In genomic region chr14:79321152-79321551, GRCm38 (mm10) we compare ENCODE assay signal across 8 mouse cellular contexts. TPM values are rescaled to one million over a fixed set of nuclear protein-coding genes. Genes with fewer than 3 reads are reported as not detected.
DNase-seq lines count a peak whose midpoint lies in the region; ATAC-seq and TF ChIP-seq lines count a peak whose summit lies in the region.

No protein-coding gene starts in this region.

- ATAC-seq in hindbrain, embryonic 12.5 days (ENCODE audit: low FRiP score) = 0 out of 2 replicates have a peak, but pooled peaks have one; percentile 40

- H3K4me1 ChIP-seq in spleen, adult 2 months (ENCODE audit: control insufficient read depth, insufficient read depth, insufficient read length) = no peaks in the 10 kb centered on the region
- H3K4me1 ChIP-seq in cortical plate, adult 2 months (ENCODE audit: control insufficient read depth, insufficient read depth, low read length) = no peaks in the 10 kb centered on the region
- no peaks in the 10 kb centered on the region for H3K4me1 ChIP-seq in hindbrain, embryonic 12.5 days
- H3K4me1 ChIP-seq in liver, adult 2 months (ENCODE audit: control insufficient read depth, insufficient read depth, low read length) = no peaks in the 10 kb centered on the region

- TF ChIP-seq CTCF in spleen, adult 2 months (IDR thresholded peaks at IDR 0.05; ENCODE audit: extremely low read depth, insufficient read depth, insufficient read length, insufficient replicate concordance) = peak; percentile 27; the same call in 1 of the 2 replicates
- TF ChIP-seq CTCF in cortical plate, adult 2 months (IDR thresholded peaks at IDR 0.05; ENCODE audit: extremely low read depth, insufficient read depth, low read length) = peak; percentile 50
- peak; percentile 21; the same call in 1 of the 2 replicates for TF ChIP-seq CTCF in liver, adult 2 months (IDR thresholded peaks at IDR 0.05; ENCODE audit: low read depth, low read length)

- H3K27me3 ChIP-seq in spleen, adult 2 months (ENCODE audit: control insufficient read depth, insufficient read depth, low read length) = no peaks in the 10 kb centered on the region
- H3K27me3 ChIP-seq in hindbrain, embryonic 12.5 days = no peaks in the 10 kb centered on the region
- H3K27me3 ChIP-seq in liver, adult 2 months (ENCODE audit: control insufficient read depth, insufficient read depth, low read length) = no peaks in the 10 kb centered on the region

- H3K79me2 ChIP-seq in liver, adult 2 months (ENCODE audit: control insufficient read depth, insufficient read depth, low read length) = no peaks in the 10 kb centered on the region

- no peaks in the 10 kb centered on the region for H3K36me3 ChIP-seq in spleen, adult 2 months (ENCODE audit: control insufficient read depth, insufficient read depth, low read length)
- H3K36me3 ChIP-seq in hindbrain, embryonic 12.5 days = no peaks in the 10 kb centered on the region
- no peaks in the 10 kb centered on the region for H3K36me3 ChIP-seq in liver, adult 2 months (ENCODE audit: control insufficient read depth, insufficient read depth, low read length)

- no peak overlapping the region for H3K9ac ChIP-seq in hindbrain, embryonic 12.5 days
- no peak overlapping the region for H3K9ac ChIP-seq in liver, adult 2 months (ENCODE audit: low read depth, low read length)

- no peak for TF ChIP-seq POLR2A in spleen, adult 2 months (IDR thresholded peaks at IDR 0.05; ENCODE audit: low read depth, low read length)
- no peak for TF ChIP-seq POLR2A in cortical plate, adult 2 months (IDR thresholded peaks at IDR 0.05; ENCODE audit: extremely low read depth, insufficient read depth, low read length)
- no peak for TF ChIP-seq POLR2A in liver, adult 2 months (IDR thresholded peaks at IDR 0.05; ENCODE audit: extremely low read depth, insufficient read depth, low read length)

- DNase-seq in spleen, adult 2 months (ENCODE audit: low read depth in 1 of 2, low spot score in 2 of 2) = no peak
- no peak for DNase-seq in spleen, adult 18-20 months
- no peak for DNase-seq in liver, adult 2 months (ENCODE audit: extremely low read depth, low read depth, low spot score)
- peak; percentile 64 for DNase-seq in naive thymus-derived CD4-positive, alpha-beta T cell, adult 2 months (ENCODE audit: low read depth)
- no peak for DNase-seq in layer of hippocampus, postnatal 25 days (ENCODE audit: extremely low spot score in 1 of 2, low spot score in 1 of 2)
- DNase-seq in spleen, adult 12 weeks (ENCODE audit: low spot score) = no peak

- 41% methylated on average over 8 of the region's 8 CpGs for WGBS in spleen, adult 2 months
- 28% methylated on average over 8 of the region's 8 CpGs for WGBS in hindbrain, embryonic 12.5 days
- 50% methylated on average over 8 of the region's 8 CpGs for WGBS in liver, adult 2 months

- no peak overlapping the region for H3K4me2 ChIP-seq in hindbrain, embryonic 12.5 days (replicated peaks)

- no peak overlapping the region for H3K4me3 ChIP-seq in spleen, adult 2 months (ENCODE audit: extremely low read depth, insufficient read depth, insufficient read length)
- H3K4me3 ChIP-seq in cortical plate, adult 2 months (ENCODE audit: insufficient read depth, low read length) = no peak overlapping the region
- H3K4me3 ChIP-seq in hindbrain, embryonic 12.5 days = no peak overlapping the region
- H3K4me3 ChIP-seq in liver, adult 2 months (ENCODE audit: insufficient read depth, low read depth, low read length) = no peak overlapping the region

- no peak overlapping the region for H3K27ac ChIP-seq in spleen, adult 2 months (ENCODE audit: insufficient read depth, low read length)
- no peak overlapping the region for H3K27ac ChIP-seq in cortical plate, adult 2 months (ENCODE audit: insufficient read depth, low read length)
- no peak overlapping the region for H3K27ac ChIP-seq in hindbrain, embryonic 12.5 days
- no peak overlapping the region for H3K27ac ChIP-seq in liver, adult 2 months (replicated peaks; ENCODE audit: insufficient read depth, low read depth, low read length)

- H3K9me3 ChIP-seq in hindbrain, embryonic 12.5 days (replicated peaks) = no peaks in the 10 kb centered on the region

RNA-seq across cellular contexts. Expression of gene Rgcc, which starts 19.7 kb away (rescaled TPM):
- 57.6 and 94.0 TPM in 2 replicates for polyA plus RNA-seq in spleen, adult 2 months (2012; rRNA removed)
- polyA plus RNA-seq in cortical plate, adult 2 months (2012; rRNA removed) = 70.5 and 73.1 TPM in 2 replicates
- polyA plus RNA-seq in hindbrain, embryonic 12.5 days (2016; fragmentation: Nextera tagmentation; extraction: Ambion mirVana) = 32.4 and 41.0 TPM in 2 replicates
- total RNA-seq in liver, adult 2 months (2014; rRNA removed) = 0.18 and 0.94 TPM in 2 replicates
- polyA plus RNA-seq in liver, adult 2 months (2012; rRNA removed) = 0.54 and 0.61 TPM in 2 replicates
- total RNA-seq in layer of hippocampus, postnatal 25 days (2021) = 10 to 100 TPM; 39.6 to 43.9 TPM

Comparison
In these comparisons a context has a peak if more than half of its experiments do, and no peak if none do; other contexts are left out.
1. RNA of gene Rgcc, which starts 19.7 kb away (polyA plus RNA-seq): 70.5 to 73.1 TPM in cortical plate, adult 2 months, 57.6 to 94.0 TPM in spleen, adult 2 months and 32.4 to 41.0 TPM in hindbrain, embryonic 12.5 days; 0.54 to 0.61 TPM in liver, adult 2 months; every median in the first group is over 10 times any median in the second.
2. Peak in every context shown above with its lines, with median percentiles within 50 percentile points of each other: CTCF ChIP-seq.